8 mouse cellular contexts compared by ENCODE assay signal in genomic region chr4:120404778-120405143, GRCm38 (mm10). TPM values are rescaled to one million over a fixed set of nuclear protein-coding genes. Genes with fewer than 3 reads are reported as not detected.
DNase-seq lines count a peak whose midpoint lies in the region; ATAC-seq and TF ChIP-seq lines count a peak whose summit lies in the region.

No protein-coding gene starts in this region.

- H3K9ac ChIP-seq in forebrain, postnatal 0 days = peak overlapping the region; percentile 99
- peak overlapping the region; percentile 94 for H3K9ac ChIP-seq in liver, embryonic 11.5 days (ENCODE audit: low read depth, low read length)

- peaks cover 5% of the 10 kb centered on the region; the same call in 1 of the 2 replicates for H3K4me1 ChIP-seq in forebrain, postnatal 0 days (ENCODE audit: insufficient read depth)
- peaks cover 27% of the 10 kb centered on the region for H3K4me1 ChIP-seq in liver, embryonic 11.5 days (replicated peaks; ENCODE audit: control insufficient read depth, insufficient read depth, low read length)

- H3K27ac ChIP-seq in forebrain, postnatal 0 days (ENCODE audit: low read depth, low read length) = peak overlapping the region; percentile 93
- peak overlapping the region; percentile 88; the same call in 1 of the 2 replicates for H3K27ac ChIP-seq in liver, embryonic 11.5 days (ENCODE audit: low read depth, low read length)

- no peaks in the 10 kb centered on the region for H3K36me3 ChIP-seq in forebrain, postnatal 0 days (ENCODE audit: insufficient read depth)
- no peaks in the 10 kb centered on the region for H3K36me3 ChIP-seq in liver, embryonic 11.5 days (ENCODE audit: control insufficient read depth, insufficient read depth, low read length)

- H3K4me3 ChIP-seq in forebrain, postnatal 0 days (ENCODE audit: low read depth, low read length) = peak overlapping the region; percentile 100
- peak overlapping the region; percentile 97 for H3K4me3 ChIP-seq in liver, embryonic 11.5 days (ENCODE audit: low read depth, low read length)

- no peaks in the 10 kb centered on the region for H3K9me3 ChIP-seq in forebrain, postnatal 0 days (ENCODE audit: low read length)
- no peaks in the 10 kb centered on the region for H3K9me3 ChIP-seq in liver, embryonic 11.5 days (ENCODE audit: control insufficient read depth, low read length)

- no peaks in the 10 kb centered on the region for H3K27me3 ChIP-seq in forebrain, postnatal 0 days (ENCODE audit: insufficient read depth, low read length)
- no peaks in the 10 kb centered on the region for H3K27me3 ChIP-seq in liver, embryonic 11.5 days (replicated peaks; ENCODE audit: control insufficient read depth, insufficient read depth, low read length)

- ATAC-seq in frontal cortex, adult (ENCODE audit: low TSS enrichment) = no peak
- ATAC-seq in forebrain, postnatal 0 days = no peak
- ATAC-seq in liver, embryonic 11.5 days (replicated peaks; ENCODE audit: low FRiP score) = no peak

- peak; percentile 38 to 48 for DNase-seq in frontal cortex, postnatal 10 days (ENCODE audit: low spot score in 2 of 2)
- DNase-seq in ovary, postnatal 14 days (ENCODE audit: low spot score) = peak; percentile 31
- DNase-seq in ovary, postnatal 10 days (ENCODE audit: low spot score) = no peak
- no peak for DNase-seq in forebrain, postnatal 0 days
- DNase-seq in liver, embryonic 11.5 days (ENCODE audit: low spot score) = no peak
- peak; percentile 44 for DNase-seq in yolk sac, embryonic 10.5 days (ENCODE audit: low spot score)
- DNase-seq in gastrocnemius, postnatal 10 days = no peak

- peak overlapping the region; percentile 61 for H3K4me2 ChIP-seq in forebrain, postnatal 0 days (ENCODE audit: low read depth)
- peak overlapping the region; percentile 84 for H3K4me2 ChIP-seq in liver, embryonic 11.5 days

- WGBS in forebrain, postnatal 0 days = 12% methylated on average over 16 of the region's 21 CpGs
- WGBS in liver, embryonic 11.5 days = 12% methylated on average over 17 of the region's 21 CpGs

- no peak for TF ChIP-seq CTCF in forebrain, postnatal 0 days (IDR thresholded peaks at IDR 0.05; ENCODE audit: low read depth)

RNA-seq across cellular contexts. Expression of gene Scmh1, which starts 0.3 kb away (rescaled TPM):
- total RNA-seq in forebrain, postnatal 0 days (2014; rRNA removed) = 43.9 and 47.1 TPM in 2 replicates
- 40.4 and 56.4 TPM in 2 replicates for polyA plus RNA-seq in forebrain, postnatal 0 days (2015; fragmentation: Nextera tagmentation; extraction: Ambion mirVana)
- 22.6 and 33.8 TPM in 2 replicates for polyA plus RNA-seq in liver, embryonic 11.5 days (2014; fragmentation: Nextera tagmentation; extraction: Ambion mirVana)
- 10 to 100 TPM; 39.0 to 39.8 TPM for total RNA-seq in gastrocnemius, postnatal 10 days (2021)

Comparison
In these comparisons a context has a peak if more than half of its experiments do, and no peak if none do; other contexts are left out.
1. DNase-seq: peak in frontal cortex, postnatal 10 days (2 of 2), ovary, postnatal 14 days (single experiment) and yolk sac, embryonic 10.5 days (single experiment); none in ovary, postnatal 10 days (single experiment), forebrain, postnatal 0 days (single experiment), liver, embryonic 11.5 days (single experiment) and gastrocnemius, postnatal 10 days (single experiment).